Mouse (Mus musculus) thymus, postnatal 14 days (tissue): ENCODE data around the gene Lrrc34.
A peak's percentile ranks its signal among the peaks of the same experiment; 100 is the strongest.

Experiments used
- DNase-seq: peaks from one replicate; pipeline ENCODE4 v3.0.0; 2021

The Lrrc34 gene

DNA sequence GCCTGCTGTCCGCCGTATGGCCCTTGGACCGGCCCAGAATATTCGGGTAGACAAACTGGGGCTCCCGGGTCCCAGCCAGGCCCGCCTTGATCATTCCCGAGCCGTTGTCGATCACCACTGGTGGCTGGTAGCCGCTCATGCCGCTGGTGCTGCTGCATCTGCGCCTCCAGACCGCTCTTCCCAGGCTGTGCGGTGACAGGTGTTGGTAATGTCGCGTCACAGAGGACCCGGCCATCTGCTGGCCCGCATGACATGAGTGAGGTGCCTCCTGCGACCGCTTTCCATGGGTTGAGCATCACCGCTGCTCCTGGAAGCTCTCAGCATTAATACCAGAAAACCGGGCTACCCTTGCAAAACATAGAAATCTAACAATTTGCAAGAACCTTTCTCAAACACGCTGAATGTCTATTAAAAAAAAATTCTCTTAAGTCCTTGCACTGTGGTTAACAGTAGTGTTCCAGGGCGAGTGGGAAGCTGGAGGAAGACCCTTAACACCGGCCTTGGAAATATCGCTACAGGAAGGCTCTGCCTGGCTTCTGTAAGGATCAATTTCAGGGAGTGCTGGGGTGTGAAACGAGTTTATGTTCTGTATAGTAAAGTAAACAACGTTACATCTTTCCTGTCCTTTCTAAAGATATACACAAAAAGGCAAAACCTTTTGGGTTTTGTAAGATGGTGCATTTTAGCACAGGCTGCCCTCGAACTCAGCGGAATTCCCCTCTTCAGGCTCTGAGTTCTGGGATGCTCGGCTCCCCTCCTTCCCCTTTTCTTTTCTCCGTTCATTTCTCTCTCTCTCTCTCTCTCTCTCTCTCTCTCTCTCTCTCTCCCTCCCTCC, 47.7 kb downstream of the Lrrc34 start, which contains the start of gene Actrt3:
Actrt3 (minus strand) TSS at position 229 of the 835 bp plus-strand sequence.
- DNase-seq, result peak; percentile 62

- no peak for DNase-seq
Observed at GRCm38 (mm10) chr3:30597271-30597670, 50.4 kb downstream of the Lrrc34 start.

- DNase-seq, result peak; percentile 25
Observed at GRCm38 (mm10) chr3:30595111-30595832, 52.4 kb downstream of the Lrrc34 start.

- DNase-seq, result peak; percentile 26
Observed at GRCm38 (mm10) chr3:30593719-30594485, 53.8 kb downstream of the Lrrc34 start.

GRCm38 (mm10) chr3:30592418-30592853, 55.2 kb downstream of the Lrrc34 start:
- no peak for DNase-seq

- DNase-seq, result no peak
Observed at GRCm38 (mm10) chr3:30588865-30589264, 58.8 kb downstream of the Lrrc34 start.
